Mouse (Mus musculus): ENCODE data around the gene Rhof.

GRCm38 (mm10) chr5:123138953-123139721, 6.6 kb upstream of the Rhof start:
- TF ChIP-seq EP300 (IDR thresholded peaks at IDR 0.05; ENCODE audit: low read depth) (no peak), CTCF (IDR thresholded peaks at IDR 0.05; ENCODE audit: low read depth) (no peak)
